12 mouse cellular contexts compared by ENCODE assay signal in the genomic region with DNA sequence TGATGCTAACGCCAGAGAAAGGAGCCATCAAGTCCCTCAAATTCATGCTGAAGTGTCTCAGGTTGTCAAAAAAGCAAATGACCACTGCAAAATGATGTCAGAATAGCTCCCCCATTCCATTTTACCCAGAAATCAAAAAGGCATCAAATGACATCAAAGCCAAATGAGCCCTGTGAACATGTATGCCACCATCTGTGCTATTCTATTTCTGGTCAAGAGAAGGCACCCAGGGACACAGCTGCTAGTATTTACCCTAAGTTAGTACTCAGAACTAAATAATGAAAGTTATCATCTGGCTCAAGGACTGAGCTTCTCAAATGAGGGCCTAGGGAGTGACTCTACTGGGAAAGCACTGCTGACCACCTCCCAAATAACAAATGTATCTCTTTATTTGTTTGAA.
"Had no signal": no experiment of that assay in that cellular context is flagged by ENCODE, and none has a peak within 500 bp of the region (broad histone marks: within the 10 kb centered on the region; RNA-seq: fewer than 3 reads in every experiment).

No protein-coding gene starts in this region.

- ATAC-seq: liver, postnatal 0 days; lung, postnatal 0 days; midbrain, embryonic 13.5 days; midbrain, embryonic 15.5 days had no signal

- DNase-seq: liver, postnatal 0 days; lung, adult 2 months; lung, postnatal 14 days; lung, postnatal 36 days; retina, postnatal 1 day; spleen, adult 18-20 months; thymus, adult 18-20 months; thymus, postnatal 14 days; thymus, postnatal 36 days had no signal
